Mouse (Mus musculus): ENCODE results near the gene Tgfb2.
A peak's percentile ranks its signal among the peaks of the same experiment; 100 is the strongest.

Gene Tgfb2

GRCm38 (mm10) chr1:186650011-186650410 lies 55.8 kb downstream of the Tgfb2 start:
- DNase-seq: no peak

GRCm38 (mm10) chr1:186637304-186638213 lies 68.2 kb downstream of the Tgfb2 start:
- DNase-seq: no peak

- peak; percentile 9 to 35 for DNase-seq
Observed at GRCm38 (mm10) chr1:186635045-186635444, 70.7 kb downstream of the Tgfb2 start.

- no peak for DNase-seq
Observed at GRCm38 (mm10) chr1:186631457-186631856, 74.3 kb downstream of the Tgfb2 start.

GRCm38 (mm10) chr1:186630971-186631370 lies 74.8 kb downstream of the Tgfb2 start:
- no peak for DNase-seq

- DNase-seq: peak; percentile 8 to 20
Observed at GRCm38 (mm10) chr1:186627451-186627995, 78.3 kb downstream of the Tgfb2 start.

GRCm38 (mm10) chr1:186624474-186624873 lies 81.3 kb downstream of the Tgfb2 start:
- DNase-seq: no peak

- DNase-seq: no peak
Observed at GRCm38 (mm10) chr1:186621812-186622211, 84.0 kb downstream of the Tgfb2 start.

- peak; percentile 35 to 64 for DNase-seq
Observed at GRCm38 (mm10) chr1:186618285-186618684, 87.5 kb downstream of the Tgfb2 start.

- no peak for DNase-seq
Observed at GRCm38 (mm10) chr1:186611371-186611770, 94.4 kb downstream of the Tgfb2 start.

- no peak for DNase-seq
Observed at GRCm38 (mm10) chr1:186610481-186610880, 95.3 kb downstream of the Tgfb2 start.

GRCm38 (mm10) chr1:186609793-186610233 lies 96.0 kb downstream of the Tgfb2 start:
- peak; percentile 42 to 62 for DNase-seq

GRCm38 (mm10) chr1:186608116-186608515 lies 97.7 kb downstream of the Tgfb2 start:
- no peak for DNase-seq

GRCm38 (mm10) chr1:186605635-186606034 lies 100.2 kb downstream of the Tgfb2 start:
- no peak for DNase-seq

- no peak for DNase-seq
Observed at GRCm38 (mm10) chr1:186604124-186604523, 101.7 kb downstream of the Tgfb2 start.

- no peak for DNase-seq
Observed at GRCm38 (mm10) chr1:186588226-186588625, 117.6 kb downstream of the Tgfb2 start.

- peak; percentile 10 to 17 for DNase-seq
Observed at GRCm38 (mm10) chr1:186587065-186587804, 118.6 kb downstream of the Tgfb2 start.

- no peak for DNase-seq
Observed at GRCm38 (mm10) chr1:186585571-186586164, 120.1 kb downstream of the Tgfb2 start.

GRCm38 (mm10) chr1:186583933-186584332 lies 121.9 kb downstream of the Tgfb2 start:
- DNase-seq: no peak

- no peak for DNase-seq
Observed at GRCm38 (mm10) chr1:186582113-186582512, 123.7 kb downstream of the Tgfb2 start.

- no peak for DNase-seq
Observed at GRCm38 (mm10) chr1:186581666-186582065, 124.1 kb downstream of the Tgfb2 start.

- DNase-seq: peak in 1 of 2 experiments; percentile 29
Observed at GRCm38 (mm10) chr1:186581114-186581513, 124.7 kb downstream of the Tgfb2 start.

GRCm38 (mm10) chr1:186577302-186577701 lies 128.5 kb downstream of the Tgfb2 start:
- no peak for DNase-seq

Measured in lung, adult 18-20 months (tissue).